Mouse (Mus musculus) stomach, embryonic 16.5 days (tissue): Measurements from ENCODE around the gene Ankrd45. TPM values are rescaled to one million over a fixed set of nuclear protein-coding genes. Genes with fewer than 3 reads are reported as not detected.

Source experiments
- ATAC-seq: fragments of 200-750 bp; cut with Nextera tagmentation; 2 replicates; pipeline ENCODE4 v1.8.0; 2017; ENCODE audit warnings: moderate number of reproducible peaks, moderate TSS enrichment; ENCODE audit not compliant: insufficient read depth, low FRiP score
- H3K27ac ChIP-seq: fragments of 300-500 bp; sonication (generic); 2 replicates; pipeline ENCODE4 v1.5.1; 2014; ENCODE audit warnings: low read length
- H3K27me3 ChIP-seq: fragments of 300-500 bp; sonication (generic); 2 replicates; pipeline ENCODE4 v1.6.1; 2014; ENCODE audit warnings: low read length, control low read depth, mixed read lengths; ENCODE audit not compliant: control insufficient read depth, insufficient read depth
- H3K36me3 ChIP-seq: fragments of 300-500 bp; sonication (generic); 2 replicates; pipeline ENCODE4 v1.6.1; 2014; ENCODE audit warnings: low read length; ENCODE audit not compliant: control insufficient read depth, insufficient read depth
- H3K4me1 ChIP-seq: fragments of 300-500 bp; sonication (generic); 2 replicates; pipeline ENCODE4 v1.6.1; 2014; ENCODE audit warnings: low read length, control low read depth, mixed read lengths; ENCODE audit not compliant: control insufficient read depth, insufficient read depth
- H3K4me2 ChIP-seq: fragments of 300-500 bp; sonication (generic); 2 replicates; pipeline ENCODE4 v1.6.1; 2014; ENCODE audit warnings: low read depth, low read length, mixed read lengths
- H3K4me3 ChIP-seq: fragments of 300-500 bp; sonication (generic); replicated peaks from 2 replicates; pipeline ENCODE4 v1.5.1; 2014; ENCODE audit warnings: mild to moderate bottlenecking, low read length
- H3K9ac ChIP-seq: fragments of 300-500 bp; sonication (generic); 2 replicates; pipeline ENCODE4 v1.6.1; 2014; ENCODE audit warnings: low read length
- H3K9me3 ChIP-seq: fragments of 300-500 bp; sonication (generic); replicated peaks from 2 replicates; pipeline ENCODE4 v1.6.1; 2016; ENCODE audit warnings: low read length, control low read depth; ENCODE audit not compliant: control insufficient read depth
- whole genome bisulfite sequencing: fragments of 180-500 bp; shearing (Covaris S2); extraction: QIAGEN DNeasy Blood & Tissue Kit; methylation state at CpG from one replicate; pipeline ENCODE4 v1.1.7; 2014; 5-methylcytosine and 5-hydroxymethylcytosine counted together
- polyA plus RNA-seq: library from polyadenylated mRNA; unstranded; fragments of >200 nt; fragmentation: Nextera tagmentation; extraction: Ambion mirVana; gene quantifications from 2 replicates; pipeline ENCODE4 v1.2.1, GENCODE M21; 2015

Gene Ankrd45
- polyA plus RNA-seq: 1.1 and 1.6 TPM in 2 replicates

GRCm38 (mm10) chr1:161142531-161143159 is at the start of gene Ankrd45:
Gene Ankrd45 (plus strand): TSS chr1:161142691.
- peak within 1 kb of the TSS; percentile 44 for H3K4me3 ChIP-seq
- peak within 1 kb of the TSS; percentile 85 for H3K4me2 ChIP-seq
- H3K9me3 ChIP-seq: no peaks in the 10 kb centered on the region
- no peaks in the 10 kb centered on the region for H3K27me3 ChIP-seq
- 0 out of 2 replicates have a peak, but pooled peaks cover 3% of the 10 kb centered on the region for H3K4me1 ChIP-seq
- ATAC-seq: peak; percentile 66; the same call in 1 of the 2 replicates
- H3K27ac ChIP-seq: no peak within 1 kb of the TSS
- H3K9ac ChIP-seq: peak within 1 kb of the TSS; percentile 69
- 6% methylated on average over 33 of the region's 33 CpGs for WGBS
- no peaks in the 10 kb centered on the region for H3K36me3 ChIP-seq

GRCm38 (mm10) chr1:161099721-161100405 is 42.6 kb upstream of the Ankrd45 start:
- Histone ChIP-seq H3K4me2 (no peak overlapping the region), H3K27ac (no peak overlapping the region), H3K27me3 (no peaks in the 10 kb centered on the region), H3K9ac (no peak overlapping the region), H3K4me3 (no peak overlapping the region), H3K36me3 (no peaks in the 10 kb centered on the region), H3K4me1 (no peaks in the 10 kb centered on the region), H3K9me3 (no peaks in the 10 kb centered on the region)
- 90% methylated on average over 4 of the region's 4 CpGs for WGBS
- no peak for ATAC-seq

- no peak overlapping the region for H3K4me2 ChIP-seq
- ATAC-seq: no peak
- H3K4me3 ChIP-seq: no peak overlapping the region
- H3K4me1 ChIP-seq: no peaks in the 10 kb centered on the region
- H3K36me3 ChIP-seq: no peaks in the 10 kb centered on the region
- WGBS: 78% methylated on average over 1 of the region's 1 CpGs
- H3K9ac ChIP-seq: no peak overlapping the region
- H3K27me3 ChIP-seq: no peaks in the 10 kb centered on the region
- no peak overlapping the region for H3K27ac ChIP-seq
- H3K9me3 ChIP-seq: no peaks in the 10 kb centered on the region
These were observed 38.6 kb upstream of the Ankrd45 start for GRCm38 (mm10) chr1:161103842-161104241.

GRCm38 (mm10) chr1:161109216-161109615 is 33.3 kb upstream of the Ankrd45 start:
- ATAC-seq: no peak
- Histone ChIP-seq H3K27me3 (no peaks in the 10 kb centered on the region), H3K4me1 (no peaks in the 10 kb centered on the region), H3K27ac (no peak overlapping the region), H3K4me2 (no peak overlapping the region), H3K36me3 (no peaks in the 10 kb centered on the region), H3K9me3 (no peaks in the 10 kb centered on the region), H3K4me3 (no peak overlapping the region), H3K9ac (no peak overlapping the region)
- WGBS: 87% methylated on average over 8 of the region's 8 CpGs

- H3K27me3 ChIP-seq: no peaks in the 10 kb centered on the region
- H3K36me3 ChIP-seq: no peaks in the 10 kb centered on the region
- no peak for ATAC-seq
- no peaks in the 10 kb centered on the region for H3K9me3 ChIP-seq
- no peak overlapping the region for H3K4me3 ChIP-seq
- H3K9ac ChIP-seq: no peak overlapping the region
- H3K4me1 ChIP-seq: no peaks in the 10 kb centered on the region
- H3K27ac ChIP-seq: no peak overlapping the region
- H3K4me2 ChIP-seq: no peak overlapping the region
These were observed 27.9 kb upstream of the Ankrd45 start for GRCm38 (mm10) chr1:161114591-161114990.

- 84% methylated on average over 10 of the region's 10 CpGs for WGBS
These were observed 19.7 kb upstream of the Ankrd45 start for GRCm38 (mm10) chr1:161122661-161123418.

GRCm38 (mm10) chr1:161126461-161126860 is 16.0 kb upstream of the Ankrd45 start:
- Histone ChIP-seq H3K36me3 (no peaks in the 10 kb centered on the region), H3K9ac (no peak overlapping the region), H3K4me2 (no peak overlapping the region), H3K27me3 (no peaks in the 10 kb centered on the region), H3K4me3 (no peak overlapping the region), H3K9me3 (no peaks in the 10 kb centered on the region), H3K27ac (no peak overlapping the region), H3K4me1 (peaks cover 8% of the 10 kb centered on the region)
- no peak for ATAC-seq
- WGBS: 94% methylated on average over 1 of the region's 1 CpGs

More at GRCm38 (mm10) chr1:161122661-161123418, 19.7 kb upstream of the Ankrd45 start:
- no peak overlapping the region for H3K4me3 ChIP-seq
- no peaks in the 10 kb centered on the region for H3K9me3 ChIP-seq
- no peak overlapping the region for H3K9ac ChIP-seq
- no peak overlapping the region for H3K27ac ChIP-seq
- ATAC-seq: no peak
- H3K27me3 ChIP-seq: no peaks in the 10 kb centered on the region
- no peaks in the 10 kb centered on the region for H3K36me3 ChIP-seq
- H3K4me2 ChIP-seq: no peak overlapping the region
- H3K4me1 ChIP-seq: no peaks in the 10 kb centered on the region

GRCm38 (mm10) chr1:161130726-161131664 is 11.5 kb upstream of the Ankrd45 start, which contains the start of gene Klhl20:
Gene Klhl20 (minus strand): TSS chr1:161131511.
- 1% methylated on average over 41 of the region's 41 CpGs for WGBS

More at GRCm38 (mm10) chr1:161130726-161131664, 11.5 kb upstream of the Ankrd45 start, which contains the start of gene Klhl20:
- Histone ChIP-seq H3K4me3 (peak within 1 kb of the TSS; percentile 71), H3K36me3 (no peaks in the 10 kb centered on the region), H3K4me2 (peak within 1 kb of the TSS; percentile 69), H3K9ac (peak within 1 kb of the TSS; percentile 85), H3K9me3 (no peaks in the 10 kb centered on the region), H3K4me1 (peaks cover 8% of the 10 kb centered on the region), H3K27ac (peak within 1 kb of the TSS; percentile 92), H3K27me3 (no peaks in the 10 kb centered on the region)
- ATAC-seq: peak; percentile 97
